Mouse (Mus musculus): ENCODE results near the gene Spata18.

Gene Spata18

DNA sequence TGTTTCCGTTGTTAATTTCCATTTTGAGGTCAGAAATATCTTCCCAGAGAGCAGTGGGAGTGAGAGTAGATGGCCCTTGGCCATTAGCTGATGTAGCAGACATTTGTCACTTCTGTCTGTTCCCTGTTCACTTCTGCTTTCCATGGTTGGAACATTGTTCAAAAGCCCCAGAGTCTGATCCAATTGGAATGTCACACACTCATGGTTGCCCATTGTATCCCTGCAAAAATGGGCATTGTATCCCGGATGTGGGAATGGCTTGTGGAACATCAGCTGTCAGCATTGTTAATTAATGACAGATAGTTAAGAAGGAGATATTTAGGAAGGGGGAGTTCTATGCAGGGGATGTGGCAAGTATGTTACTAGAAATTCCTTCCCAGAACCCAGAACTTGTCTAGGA is 65.8 kb downstream of the Spata18 start:
- DNase-seq (ENCODE audit: low read depth) = no peak

DNA sequence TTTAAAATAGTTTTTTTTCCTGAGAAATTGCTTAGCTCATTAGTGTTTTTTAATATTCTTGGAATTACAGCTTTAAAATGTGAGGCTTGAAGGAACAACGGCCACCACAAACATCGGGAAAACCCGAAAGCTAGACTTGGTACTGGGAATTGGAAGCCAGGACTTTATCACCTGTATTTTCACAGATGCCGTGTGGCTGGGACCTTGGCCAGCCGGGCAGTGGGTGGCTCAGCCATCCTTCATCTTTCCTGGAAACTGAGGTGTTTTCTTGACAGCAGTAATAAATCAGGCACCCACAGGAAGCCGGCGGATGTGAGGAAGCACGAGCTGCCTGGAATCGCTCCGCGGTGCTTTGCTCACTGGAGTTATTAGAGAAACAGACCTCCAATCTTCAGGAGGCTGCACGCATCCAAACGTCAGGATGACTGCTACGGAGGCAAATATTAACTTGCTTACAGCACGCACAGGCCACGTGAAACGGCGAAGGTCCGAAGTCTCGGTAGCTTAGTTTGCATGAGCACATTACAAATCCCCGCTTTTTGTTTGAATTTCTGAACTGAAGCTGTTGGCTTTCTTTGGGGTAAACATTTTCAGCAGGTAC is 70.6 kb downstream of the Spata18 start:
- no peak for DNase-seq (ENCODE audit: low read depth)

GRCm38 (mm10) chr5:73725981-73726380 is 74.8 kb downstream of the Spata18 start:
- DNase-seq (ENCODE audit: low read depth) = no peak

GRCm38 (mm10) chr5:73728651-73729050 is 77.5 kb downstream of the Spata18 start:
- no peak for DNase-seq (ENCODE audit: low read depth)

Measured in c-Kit-positive CD71-negative TER-119-negative erythroid progenitor cells, embryonic 14.5 days (primary cell).